Mouse (Mus musculus) lung, adult 2 months (tissue): ENCODE results near the gene Tmem251.

Source experiments
- CTCF ChIP-seq: fragments of 200-500 bp; IDR thresholded peaks from 2 replicates; pipeline ENCODE4 v1.5.1; 2011; ENCODE audit warnings: mild to moderate bottlenecking, low read length, control low read depth; ENCODE audit not compliant: insufficient read depth
- POLR2A ChIP-seq: fragments of 200-500 bp; IDR thresholded peaks from 2 replicates; pipeline ENCODE4 v1.6.1; 2011; ENCODE audit warnings: low read depth, mild to moderate bottlenecking, control low read depth, low read length, borderline replicate concordance; ENCODE audit errors: extremely low read depth

- TF ChIP-seq CTCF, result no peak
- TF ChIP-seq POLR2A, result no peak
Measured at GRCm38 (mm10) chr12:102757055-102757688, 13.6 kb downstream of the Tmem251 start.
